Mouse (Mus musculus) liver, embryonic 14.5 days (tissue): Measurements from ENCODE around the gene Cux1. TPM values are rescaled to one million over a fixed set of nuclear protein-coding genes. Genes with fewer than 3 reads are reported as not detected.

Experiments used
- ATAC-seq: fragments of 200-750 bp; cut with Nextera tagmentation; 2 replicates; pipeline ENCODE4 v1.8.0; 2017; ENCODE audit warnings: moderate number of reproducible peaks, mild to moderate bottlenecking, moderate library complexity; ENCODE audit not compliant: insufficient read depth
- DNase-seq, 3 experiments: peaks; one replicate each; pipeline ENCODE4 v3.0.0-alpha.2; 2012 to 2013; ENCODE audit warnings: low read depth in 3 of 3, low spot score in 3 of 3
- H3K27ac ChIP-seq: fragments of 300-500 bp; sonication (generic); 2 replicates; pipeline ENCODE4 v1.5.1; 2014; ENCODE audit warnings: moderate library complexity, mild to moderate bottlenecking, control low read depth, inconsistent platforms
- H3K27me3 ChIP-seq: fragments of 300-500 bp; sonication (generic); 2 replicates; pipeline ENCODE4 v1.6.1; 2014; ENCODE audit warnings: mild to moderate bottlenecking, low read length, moderate library complexity; ENCODE audit not compliant: control insufficient read depth, insufficient read depth
- H3K36me3 ChIP-seq: fragments of 300-500 bp; sonication (generic); replicated peaks from 2 replicates; pipeline ENCODE4 v1.6.1; 2014; ENCODE audit warnings: low read depth; ENCODE audit not compliant: control insufficient read depth, insufficient read depth
- H3K4me1 ChIP-seq, 2 experiments: fragments of 200-500 bp in 1 of 2; fragments of 300-500 bp in 1 of 2; sonication (generic) in 1 of 2; replicated peaks; 2 replicates each; pipeline ENCODE4 v1.6.1; 2012 to 2014; ENCODE audit warnings: antibody characterized with exemption in 1 of 2, inconsistent platforms in 1 of 2, low read length in 1 of 2; ENCODE audit not compliant: control insufficient read depth in 2 of 2, insufficient read depth in 2 of 2
- H3K4me2 ChIP-seq: fragments of 300-500 bp; sonication (generic); 2 replicates; pipeline ENCODE4 v1.6.1; 2014; ENCODE audit warnings: low read depth, mild to moderate bottlenecking, control low read depth, moderate library complexity
- H3K4me3 ChIP-seq, 2 experiments: fragments of 200-500 bp in 1 of 2; fragments of 300-500 bp in 1 of 2; sonication (generic) in 1 of 2; 2 replicates each; pipeline ENCODE4 v1.5.1; 2012 to 2014; ENCODE audit warnings: low read depth in 2 of 2, low read length in 2 of 2, mild to moderate bottlenecking in 2 of 2, control low read depth in 1 of 2, inconsistent platforms in 1 of 2, moderate library complexity in 1 of 2; ENCODE audit not compliant: insufficient read depth in 1 of 2
- H3K9ac ChIP-seq: fragments of 300-500 bp; sonication (generic); replicated peaks from 2 replicates; pipeline ENCODE4 v1.6.1; 2014; ENCODE audit warnings: mild to moderate bottlenecking, control low read depth, moderate library complexity
- H3K9me3 ChIP-seq: fragments of 300-500 bp; sonication (generic); 2 replicates; pipeline ENCODE4 v1.6.1; 2016; ENCODE audit warnings: low read length, mixed read lengths; ENCODE audit not compliant: control insufficient read depth
- CTCF ChIP-seq: IDR thresholded peaks from 2 replicates; pipeline ENCODE4 v1.5.1; 2016; ENCODE audit warnings: antibody characterized with exemption, low read depth, control low read depth
- EP300 ChIP-seq: IDR thresholded peaks from 2 replicates; pipeline ENCODE4 v1.6.1; 2016; ENCODE audit warnings: antibody characterized with exemption, low read depth
- WGBS: fragments of 180-500 bp; shearing (Covaris S2); extraction: QIAGEN DNeasy Blood & Tissue Kit; methylation state at CpG from one replicate; pipeline ENCODE4 v1.1.7; 2014; ENCODE audit not compliant: insufficient replicate concordance; 5-methylcytosine and 5-hydroxymethylcytosine counted together
- polyA plus RNA-seq, 2 experiments: library from polyadenylated mRNA; depleted of rRNA in 1 of 2; stranded (reverse) in 1 of 2; unstranded in 1 of 2; fragments of >200 nt; fragmentation: Nextera tagmentation in 1 of 2; extraction: Ambion mirVana in 1 of 2; gene quantifications; 2 replicates each; pipeline versions ENCODE4 v1.2.1 to v1.2.3; 2012 to 2014

Gene Cux1
- polyA plus RNA-seq, 2 experiments, result 9.0 to 12.4 TPM

DNA sequence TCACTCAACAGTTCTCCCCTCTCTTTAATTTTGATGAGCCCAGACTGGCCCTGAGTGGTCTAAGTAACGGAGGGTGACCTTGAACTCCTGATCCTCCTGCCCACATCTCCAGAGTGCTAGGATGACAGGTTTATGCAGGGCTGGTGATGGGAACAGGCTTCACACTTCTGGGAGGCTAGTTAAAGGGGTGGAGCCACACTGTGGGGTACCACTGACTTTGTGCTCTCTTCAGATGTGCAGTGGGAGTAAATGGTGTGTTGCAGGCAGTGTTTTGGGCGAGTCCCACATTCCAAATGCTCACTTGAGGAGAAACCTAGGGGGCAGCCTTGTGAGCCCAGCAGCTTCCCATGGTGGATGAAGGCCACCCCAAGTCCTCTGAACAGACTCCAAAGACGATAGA, 21.2 kb upstream of the Cux1 start:
- no peaks in the 10 kb centered on the region for H3K4me1 ChIP-seq
- H3K4me3 ChIP-seq, result no peak overlapping the region
- no peaks in the 10 kb centered on the region for H3K9me3 ChIP-seq
- H3K27ac ChIP-seq, result no peak overlapping the region
- ATAC-seq (no peak), DNase-seq (no peak)
- H3K4me2 ChIP-seq, result no peak overlapping the region
- TF ChIP-seq EP300, result no peak
- H3K9ac ChIP-seq, result no peak overlapping the region
- H3K27me3 ChIP-seq, result no peaks in the 10 kb centered on the region
- H3K36me3 ChIP-seq, result no peaks in the 10 kb centered on the region
- WGBS, result 38% methylated on average over 3 of the region's 3 CpGs

- Histone ChIP-seq H3K27me3 (peaks cover 30% of the 10 kb centered on the region), H3K4me3 (no peak overlapping the region), H3K9me3 (no peaks in the 10 kb centered on the region), H3K9ac (no peak overlapping the region), H3K27ac (no peak overlapping the region), H3K36me3 (no peaks in the 10 kb centered on the region), H3K4me1 (peaks cover 0 to 3% of the 10 kb centered on the region in 2 experiments; a peak in 2 of 4 replicates), H3K4me2 (no peak overlapping the region)
- 24% methylated on average over 4 of the region's 4 CpGs for WGBS
- DNase-seq, result no peak
- no peak for TF ChIP-seq EP300
- TF ChIP-seq CTCF, result no peak
- ATAC-seq, result no peak
Measured at GRCm38 (mm10) chr5:136584676-136585285, 17.5 kb upstream of the Cux1 start.

DNA sequence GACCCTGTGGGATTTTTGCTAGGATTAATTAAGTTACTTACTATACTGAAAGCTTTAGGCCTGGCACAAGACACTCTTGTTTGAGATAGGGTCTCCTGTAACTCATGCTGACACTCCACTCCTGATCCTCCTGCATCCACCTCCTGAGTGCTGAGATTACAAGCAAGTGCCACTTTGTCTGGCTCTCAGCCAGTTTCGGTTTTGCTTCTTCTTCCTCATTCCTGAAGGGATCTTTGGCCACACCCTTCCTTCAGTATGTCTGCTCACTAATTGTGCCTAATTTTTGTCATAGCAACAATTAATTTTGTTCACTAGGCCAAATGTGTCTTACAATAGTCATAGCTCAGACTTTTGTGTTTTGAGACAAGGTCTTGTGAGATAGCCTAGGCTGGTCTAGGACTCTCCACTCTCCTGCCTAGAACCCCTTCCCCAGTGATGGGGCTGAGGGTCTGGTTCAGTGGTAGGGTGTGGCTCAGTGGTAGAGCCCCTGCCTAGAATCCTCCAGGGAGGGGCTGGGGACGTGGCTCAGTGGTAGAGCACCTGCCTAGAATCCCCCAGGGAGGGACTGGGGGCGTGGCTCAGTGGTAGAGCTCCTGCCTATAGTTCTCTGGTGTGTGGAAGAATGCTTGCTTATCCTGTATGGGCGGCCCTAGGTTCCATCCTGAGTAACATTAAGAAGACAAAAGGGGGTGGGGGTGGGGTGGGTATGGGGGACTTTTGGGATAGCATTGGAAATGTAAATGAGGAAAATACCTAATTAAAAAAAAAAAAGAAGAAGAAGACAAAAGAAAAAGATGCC, 16.6 kb upstream of the Cux1 start:
- DNase-seq, result no peak
- H3K4me1 ChIP-seq, result peaks cover 0 to 3% of the 10 kb centered on the region in 2 experiments; a peak in 2 of 4 replicates
- H3K4me2 ChIP-seq, result no peak overlapping the region
- no peaks in the 10 kb centered on the region for H3K9me3 ChIP-seq
- no peak overlapping the region for H3K4me3 ChIP-seq
- ATAC-seq, result no peak
- 48% methylated on average over 4 of the region's 4 CpGs for WGBS
- TF ChIP-seq EP300 (no peak), CTCF (no peak)
- H3K36me3 ChIP-seq, result no peaks in the 10 kb centered on the region
- H3K9ac ChIP-seq, result no peak overlapping the region
- H3K27ac ChIP-seq, result no peak overlapping the region
- H3K27me3 ChIP-seq, result peaks cover 30% of the 10 kb centered on the region

- ATAC-seq (no peak), DNase-seq (no peak)
- no peaks in the 10 kb centered on the region for H3K9me3 ChIP-seq
- peaks cover 30% of the 10 kb centered on the region for H3K27me3 ChIP-seq
- no peak overlapping the region for H3K4me3 ChIP-seq
- WGBS, result 52% methylated on average over 2 of the region's 2 CpGs
- peaks cover 0 to 3% of the 10 kb centered on the region in 2 experiments; a peak in 2 of 4 replicates for H3K4me1 ChIP-seq
- no peak overlapping the region for H3K9ac ChIP-seq
- H3K36me3 ChIP-seq, result no peaks in the 10 kb centered on the region
- TF ChIP-seq EP300, result no peak
- no peak for TF ChIP-seq CTCF
- no peak overlapping the region for H3K4me2 ChIP-seq
- H3K27ac ChIP-seq, result no peak overlapping the region
Measured at GRCm38 (mm10) chr5:136583256-136583655, 16.0 kb upstream of the Cux1 start.

GRCm38 (mm10) chr5:136582201-136582600, 14.9 kb upstream of the Cux1 start:
- no peak for TF ChIP-seq CTCF
- TF ChIP-seq EP300, result no peak
- 11% methylated on average over 12 of the region's 12 CpGs for WGBS
- H3K36me3 ChIP-seq, result no peaks in the 10 kb centered on the region
- ATAC-seq (no peak), DNase-seq (no peak)
- peaks cover 30% of the 10 kb centered on the region for H3K27me3 ChIP-seq
- no peak overlapping the region for H3K27ac ChIP-seq
- no peak overlapping the region for H3K4me2 ChIP-seq
- H3K9me3 ChIP-seq, result no peaks in the 10 kb centered on the region
- no peak overlapping the region for H3K4me3 ChIP-seq
- no peak overlapping the region for H3K9ac ChIP-seq
- peaks cover 0 to 3% of the 10 kb centered on the region in 2 experiments; a peak in 2 of 4 replicates for H3K4me1 ChIP-seq
